Mouse (Mus musculus): Measurements from ENCODE around the gene Ski. TPM values are rescaled to one million over a fixed set of nuclear protein-coding genes. Genes with fewer than 3 reads are reported as not detected.

Gene Ski
- total RNA-seq, 2 experiments from 2014 or later = 48.6 to 50.2 TPM

DNA sequence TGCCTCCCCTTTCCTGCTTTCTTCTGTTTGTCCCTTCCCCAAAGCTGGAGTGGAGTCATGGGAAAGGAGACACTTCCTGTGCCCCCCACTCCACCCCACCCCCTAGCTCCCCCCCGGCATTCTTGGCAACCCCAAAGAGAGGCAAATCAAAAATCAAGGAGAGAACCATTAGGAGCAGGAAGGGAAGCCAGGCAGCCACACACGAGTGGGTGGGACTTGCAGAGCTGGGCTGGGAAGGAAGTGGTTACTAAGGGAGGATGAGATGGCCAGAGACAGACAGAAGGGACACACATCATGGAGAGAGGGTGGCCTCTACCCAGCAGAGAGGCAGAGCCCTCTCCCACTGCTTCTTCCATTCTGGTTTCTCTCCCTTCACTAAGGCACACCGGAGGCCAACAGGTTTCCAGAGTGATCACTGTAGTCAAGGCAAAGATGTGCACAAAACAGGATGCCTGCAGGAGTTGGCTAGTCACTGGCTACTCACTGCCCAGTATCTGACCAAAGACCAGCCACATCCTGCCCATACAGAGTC lies 43.3 kb downstream of the Ski start:
- DNase-seq = peak; percentile 61 to 78

DNA sequence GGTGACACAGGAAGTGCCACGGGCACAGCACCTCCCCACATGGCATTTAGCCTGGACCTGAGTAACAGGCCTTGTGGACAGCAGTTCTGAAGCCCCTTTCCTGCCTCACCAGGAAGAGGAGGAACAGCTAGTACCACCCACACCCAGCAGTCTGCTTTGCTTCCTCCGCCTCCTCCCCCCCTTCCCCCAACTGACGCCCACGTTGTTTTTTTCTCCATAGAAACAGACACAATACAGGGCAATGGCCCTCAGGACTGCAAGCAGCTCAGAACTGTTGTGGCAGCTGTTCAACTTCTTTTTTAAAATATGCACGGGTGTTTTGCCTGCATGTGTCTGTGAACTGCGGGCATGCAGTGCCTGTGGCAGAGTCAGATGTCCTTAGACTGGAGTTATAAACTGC lies 44.1 kb downstream of the Ski start:
- peak; percentile 85 to 90 for DNase-seq

DNA sequence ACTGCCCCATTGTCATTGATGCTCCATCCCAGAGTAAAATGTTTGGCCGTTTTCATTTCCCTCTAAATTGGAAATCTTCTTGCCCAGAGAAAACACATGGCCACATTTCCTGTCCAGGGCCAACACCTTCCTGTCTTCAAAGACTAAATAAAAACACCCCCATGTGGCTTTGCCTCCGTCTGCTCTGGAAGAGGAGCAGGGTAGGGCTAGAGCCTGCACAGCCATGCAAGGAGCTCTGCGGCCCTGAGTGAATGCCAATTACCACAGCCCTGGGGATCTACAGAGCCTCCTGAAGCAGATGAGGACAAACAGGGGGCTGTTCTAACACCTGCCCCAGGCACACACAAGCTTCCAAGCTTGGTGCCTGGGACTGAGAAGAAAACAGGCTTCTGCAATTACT lies 46.2 kb downstream of the Ski start:
- no peak for DNase-seq

DNA sequence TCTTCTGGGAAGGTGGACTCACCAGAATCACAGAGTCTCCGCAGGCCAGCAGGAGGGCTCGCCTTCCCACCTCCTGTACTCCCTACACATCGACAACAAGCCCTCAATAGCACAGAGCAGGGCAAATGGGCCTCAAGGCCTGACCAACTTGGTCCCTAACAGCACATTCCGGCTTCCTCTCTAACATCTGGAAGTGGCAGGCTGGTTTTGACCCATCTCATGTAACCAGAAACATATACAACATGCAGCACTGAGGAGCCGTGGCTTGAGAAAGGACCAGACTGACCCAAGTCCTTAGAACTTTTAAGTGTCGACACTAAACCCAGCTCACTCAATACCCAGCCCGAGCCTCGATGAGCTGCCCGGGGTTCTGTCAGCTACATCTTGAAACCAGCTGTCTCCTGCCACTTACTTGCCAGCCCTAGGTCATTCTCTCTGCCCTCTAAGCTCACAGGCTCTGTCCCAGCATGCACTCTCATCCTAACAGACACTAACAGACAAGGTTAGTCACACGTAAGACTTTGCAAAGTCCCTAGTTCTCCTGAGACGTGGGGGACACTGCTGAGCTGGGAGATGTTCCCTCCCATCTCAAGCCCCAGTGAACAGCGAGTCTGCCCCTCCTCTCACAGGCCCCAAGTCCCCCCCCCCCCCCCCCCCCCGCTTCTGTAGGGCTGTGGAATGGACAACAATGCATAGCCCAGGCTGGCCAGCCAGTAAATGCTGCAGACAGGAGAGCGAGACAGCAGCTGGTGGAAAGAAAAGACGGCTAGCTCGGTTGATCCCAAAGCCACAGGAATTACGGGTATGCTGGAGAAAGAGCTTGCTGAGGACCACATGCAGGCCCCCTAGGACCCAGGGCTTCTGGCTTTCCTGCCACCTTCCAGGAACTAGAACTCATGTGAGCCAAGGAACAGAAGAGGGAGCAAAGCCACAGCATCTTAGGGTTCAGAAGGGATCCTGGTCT lies 48.3 kb downstream of the Ski start:
- peak in 1 of 2 experiments; percentile 53 for DNase-seq

DNA sequence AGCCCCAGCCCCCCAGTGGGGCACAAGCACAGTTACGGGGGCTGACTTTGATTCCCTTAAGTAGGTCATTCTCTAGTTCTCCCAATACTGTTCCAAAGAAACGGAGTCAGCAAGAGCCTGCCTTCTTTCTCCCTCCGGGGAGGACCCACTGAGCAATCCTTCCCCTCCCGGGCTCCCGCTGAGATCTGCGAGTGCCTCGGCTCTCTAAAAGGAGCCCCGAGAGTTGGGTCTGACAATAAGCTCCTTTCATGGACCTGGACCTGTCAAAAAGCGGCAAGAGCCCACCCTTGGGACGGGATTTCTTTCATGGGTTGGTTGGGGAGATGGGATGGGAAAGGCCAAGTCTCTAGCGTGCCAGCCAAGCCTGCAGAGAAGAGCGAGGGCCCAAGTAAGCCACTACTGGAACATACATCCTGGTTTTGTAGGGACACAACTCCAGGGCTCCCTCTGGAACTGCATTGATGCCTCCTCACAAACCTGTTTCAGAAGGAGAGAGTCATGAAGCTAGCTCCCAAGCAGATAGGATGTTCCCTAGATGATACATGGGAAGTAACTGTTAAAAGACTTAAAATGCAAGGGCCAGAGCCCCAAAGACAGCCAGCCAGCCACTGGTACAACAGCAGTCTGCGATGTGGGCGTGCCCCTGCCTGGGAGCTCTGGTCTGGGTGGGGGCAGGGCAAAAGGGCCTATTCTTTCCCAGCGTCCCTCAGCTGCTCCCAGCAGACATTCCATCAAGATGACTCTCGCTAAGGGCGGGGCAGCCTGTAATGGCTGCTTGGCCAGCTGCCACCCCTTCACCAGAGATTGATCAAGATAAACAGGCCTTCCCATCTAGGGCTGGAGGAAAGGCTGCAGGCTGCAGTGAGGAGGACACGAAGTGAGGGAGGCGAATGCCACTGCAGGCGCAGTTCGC lies 49.2 kb downstream of the Ski start:
- peak; percentile 90 to 95 for DNase-seq

DNA sequence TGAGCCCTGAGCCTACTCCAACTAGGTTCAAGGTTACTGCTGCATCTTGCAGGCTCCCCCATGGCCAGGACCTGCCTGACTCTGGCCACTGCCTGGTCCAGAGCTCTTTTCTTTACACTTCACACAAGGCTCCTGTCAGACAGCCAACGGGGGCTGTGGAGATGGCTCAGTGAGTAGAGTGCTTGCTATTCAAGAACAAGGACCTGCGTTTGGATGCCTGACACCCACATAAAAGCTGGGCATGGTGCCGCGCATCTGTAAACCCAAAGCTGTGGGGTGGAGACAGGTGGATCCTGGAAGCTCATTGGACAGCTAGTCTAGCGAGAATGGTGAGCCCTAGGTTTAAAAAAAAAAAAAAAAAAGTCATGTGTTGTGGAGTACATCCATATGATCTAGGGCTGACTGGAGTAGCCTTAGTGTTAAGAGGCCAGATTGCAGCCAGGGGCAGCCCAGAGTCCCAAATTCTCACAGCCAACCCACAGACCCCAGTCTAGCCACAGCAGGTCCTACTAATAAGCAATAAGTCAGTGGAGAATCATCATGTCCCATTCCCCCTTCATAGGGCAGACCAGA lies 50.3 kb downstream of the Ski start:
- no peak for DNase-seq

DNA sequence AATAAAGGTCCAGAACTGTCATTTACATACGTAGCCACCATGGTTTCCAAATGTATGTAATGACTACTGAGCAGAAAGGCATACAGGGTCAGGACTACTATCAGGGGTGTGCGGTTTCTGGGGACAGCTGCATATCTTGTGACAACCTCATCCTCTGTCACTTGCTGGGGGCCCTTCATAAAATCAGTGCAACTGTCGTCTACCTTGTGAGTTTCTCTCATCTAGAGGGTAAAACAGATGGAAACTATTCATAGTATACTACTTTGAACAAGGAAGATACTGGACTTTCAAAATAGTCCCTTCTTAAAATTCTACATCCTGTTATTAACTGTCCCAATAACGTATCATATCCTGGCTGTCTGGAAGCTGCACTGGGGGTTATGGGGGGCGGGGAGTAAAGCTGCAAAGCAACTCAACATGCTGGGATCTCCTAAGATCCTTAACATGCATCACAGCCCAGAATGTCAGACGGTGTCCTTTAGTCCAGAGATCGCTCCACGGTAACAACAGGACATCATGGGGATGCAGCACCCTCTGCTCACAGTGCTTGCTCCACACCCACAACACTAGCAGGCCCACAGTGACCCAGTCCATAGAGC lies 51.7 kb downstream of the Ski start:
- DNase-seq = no peak

DNA sequence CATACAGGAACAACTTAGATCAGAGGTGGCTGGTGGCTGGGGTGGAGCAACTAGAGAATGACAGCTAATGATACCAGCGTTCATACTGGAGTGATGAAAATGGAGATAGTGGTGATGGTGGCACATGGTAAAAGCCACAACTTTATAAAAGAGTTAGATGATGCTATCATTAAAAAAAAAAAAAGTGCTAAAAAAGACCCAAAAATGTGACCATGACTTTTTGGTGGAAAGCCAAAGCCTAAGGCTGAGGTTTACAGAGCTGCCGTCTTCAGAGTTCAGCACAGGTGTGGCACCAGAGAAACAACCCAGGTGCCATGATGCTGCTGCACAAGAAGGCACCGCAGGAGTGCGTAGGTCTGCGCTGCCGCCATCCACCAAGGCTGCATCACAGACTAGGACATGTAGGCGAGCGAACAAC lies 53.5 kb downstream of the Ski start:
- no peak for DNase-seq

DNA sequence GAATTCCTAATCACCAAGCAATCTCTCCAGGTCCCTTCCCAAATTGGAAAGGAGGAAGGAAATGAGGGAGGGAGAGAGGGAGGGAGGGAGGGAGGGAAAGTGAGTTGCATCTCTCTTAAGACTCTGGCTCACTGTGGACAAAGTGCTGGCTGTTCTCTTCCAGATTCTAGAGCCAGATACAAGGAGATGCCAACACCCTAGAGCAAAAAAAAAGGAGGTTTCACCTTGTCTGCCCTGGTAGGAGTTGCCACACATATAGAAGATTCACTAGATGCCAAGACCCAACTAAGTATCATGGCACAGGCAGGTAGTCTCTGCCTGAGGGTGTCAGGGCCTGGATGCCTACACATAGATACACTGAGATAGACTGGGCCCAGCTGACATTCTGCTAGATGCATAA lies 56.5 kb downstream of the Ski start:
- DNase-seq = no peak

DNA sequence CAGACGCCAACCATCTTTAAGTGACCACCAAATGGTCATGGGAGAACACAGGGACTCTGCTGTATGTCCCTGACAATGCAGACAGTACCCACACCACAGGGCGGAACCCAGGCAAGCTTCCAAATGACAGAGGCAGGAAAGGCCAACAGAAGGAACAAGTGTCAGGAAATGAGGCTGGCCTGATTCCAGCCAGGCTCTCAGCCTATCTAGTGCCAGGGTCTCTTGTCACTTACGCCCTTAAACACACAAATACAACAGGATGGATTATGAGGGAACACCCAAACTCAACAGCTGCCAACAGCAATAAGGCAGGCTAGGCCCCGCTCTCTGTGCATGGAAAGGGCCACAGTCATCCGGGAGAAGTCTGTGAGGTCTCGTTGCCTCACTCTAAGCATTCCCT lies 57.8 kb downstream of the Ski start:
- peak; percentile 89 to 93 for DNase-seq

DNA sequence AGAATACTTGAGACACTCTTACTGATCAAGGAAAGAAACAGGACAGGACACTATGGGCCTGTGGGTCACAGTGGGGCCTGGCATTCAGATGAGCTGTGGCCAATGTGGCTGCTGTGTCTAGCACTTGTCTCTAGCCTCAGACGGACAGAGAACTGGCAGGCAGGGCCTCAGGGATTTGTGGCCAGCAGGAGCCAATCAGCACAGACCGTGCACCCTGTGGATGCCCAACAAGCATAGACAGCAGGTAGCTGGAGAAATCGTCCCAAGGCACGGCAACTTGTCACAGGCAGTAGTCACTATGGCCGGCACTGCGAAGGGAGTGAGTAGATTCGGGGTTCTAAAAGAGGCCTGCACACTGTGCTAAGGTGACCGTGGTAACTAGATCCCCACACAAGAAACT lies 58.7 kb downstream of the Ski start:
- DNase-seq = no peak

DNA sequence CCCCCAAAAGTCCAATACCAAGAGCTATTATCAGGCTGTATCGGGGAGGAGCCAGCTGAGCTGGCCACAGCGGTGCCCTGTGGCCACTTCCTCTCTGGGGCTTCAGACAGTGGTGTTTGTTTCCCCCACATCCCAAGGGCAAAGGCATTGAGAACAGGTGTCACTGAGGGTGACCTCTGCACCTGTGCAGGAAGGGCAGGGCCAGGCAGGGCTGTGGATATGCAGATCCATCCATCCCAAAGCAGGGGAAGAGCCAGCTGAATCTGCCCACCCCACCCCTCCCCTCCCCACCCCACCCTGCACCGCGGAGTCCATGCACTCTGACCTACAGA lies 59.1 kb downstream of the Ski start:
- DNase-seq = no peak

DNA sequence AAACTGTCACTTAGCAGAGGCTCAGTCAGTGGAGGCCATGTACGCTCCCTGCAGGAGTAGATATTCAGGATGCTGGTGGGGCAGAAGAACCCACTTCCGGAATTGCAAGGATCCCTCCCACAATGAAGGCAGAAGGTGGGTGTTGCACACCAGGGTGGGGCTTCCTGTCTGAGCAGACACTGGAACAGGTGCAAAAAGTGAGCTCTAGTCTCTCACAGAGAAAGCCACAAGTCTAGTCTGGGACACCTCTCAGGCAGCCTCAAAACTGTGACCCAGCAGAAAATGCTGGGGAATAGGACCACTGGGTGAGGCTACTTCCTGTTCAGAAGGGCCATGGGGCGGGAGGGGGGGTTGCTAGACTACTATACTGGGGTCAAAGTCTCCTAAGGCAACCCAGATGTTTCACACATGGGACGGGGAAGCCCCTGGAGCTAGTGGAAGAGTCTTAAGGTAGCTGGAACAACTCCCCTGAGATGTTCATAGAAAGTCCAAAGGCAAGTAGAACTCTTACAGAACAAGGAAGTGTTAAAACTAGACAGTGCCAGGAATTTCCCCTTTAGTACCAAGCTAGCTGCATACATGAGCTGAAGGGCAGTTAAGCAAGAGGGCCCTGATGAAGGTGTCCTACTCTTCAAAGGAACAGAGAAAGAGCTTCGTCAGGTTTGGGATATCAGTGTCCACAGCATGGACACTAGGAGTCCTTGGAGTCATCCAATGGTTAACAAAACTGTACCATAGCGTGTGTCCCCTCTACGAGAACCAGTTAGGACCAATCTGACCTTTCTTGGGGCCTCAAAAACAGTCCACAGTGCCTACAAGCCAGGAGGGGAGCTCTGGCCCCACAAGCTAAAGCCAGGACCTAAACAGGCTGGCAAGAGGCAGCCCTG lies 59.7 kb downstream of the Ski start:
- DNase-seq = peak in 1 of 2 experiments; percentile 53

DNA sequence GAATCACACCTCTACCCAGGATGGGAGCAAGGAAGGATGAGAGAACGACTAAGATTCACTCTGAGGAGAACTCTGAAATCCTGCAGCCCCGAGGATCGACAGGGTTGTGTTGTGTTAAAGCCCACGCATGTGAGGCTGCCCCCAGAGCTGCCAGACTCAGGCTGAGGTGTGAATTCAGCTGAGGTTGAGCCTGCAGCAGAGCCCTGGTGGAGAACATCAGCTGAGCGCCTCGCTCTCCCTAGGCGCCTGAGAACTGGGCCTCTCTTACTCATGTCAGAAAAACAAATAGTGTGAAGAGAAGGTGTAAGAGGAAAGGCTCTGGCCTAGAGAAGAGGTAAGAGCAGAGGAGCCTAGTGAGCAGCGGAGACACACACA lies 63.9 kb downstream of the Ski start:
- no peak for DNase-seq

DNA sequence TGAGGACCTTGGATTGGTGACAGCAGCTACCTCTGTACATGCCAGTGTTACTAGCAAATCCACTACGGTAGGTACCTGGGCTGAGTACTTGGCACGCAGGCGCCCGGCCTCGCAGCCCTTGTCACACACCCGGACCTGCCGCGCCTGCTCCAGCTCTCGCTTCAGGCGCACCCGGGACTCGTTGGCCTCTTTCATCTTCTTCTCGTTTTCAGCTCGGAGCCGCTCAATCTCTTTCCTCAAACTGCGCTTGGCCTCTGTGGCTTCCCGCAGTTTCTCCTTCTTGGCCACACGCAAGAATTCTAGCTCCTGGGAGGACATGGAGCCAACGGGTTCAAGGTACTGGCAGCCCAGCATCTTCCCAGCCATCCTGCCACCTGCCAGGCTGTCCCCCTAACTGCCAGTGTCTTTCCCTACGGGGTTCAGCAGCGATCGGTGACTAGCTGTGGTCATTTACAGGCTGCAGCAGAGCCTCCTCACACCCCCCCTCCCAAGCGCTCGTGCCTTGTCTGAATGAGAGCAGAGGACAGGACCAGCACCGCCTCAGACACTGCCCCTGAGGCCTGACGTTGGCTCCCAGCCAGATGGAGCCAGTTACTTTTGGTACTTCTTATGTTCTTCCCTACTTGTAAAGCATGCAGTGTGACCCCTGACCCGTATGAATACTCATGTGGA lies 64.4 kb downstream of the Ski start:
- DNase-seq = no peak

DNA sequence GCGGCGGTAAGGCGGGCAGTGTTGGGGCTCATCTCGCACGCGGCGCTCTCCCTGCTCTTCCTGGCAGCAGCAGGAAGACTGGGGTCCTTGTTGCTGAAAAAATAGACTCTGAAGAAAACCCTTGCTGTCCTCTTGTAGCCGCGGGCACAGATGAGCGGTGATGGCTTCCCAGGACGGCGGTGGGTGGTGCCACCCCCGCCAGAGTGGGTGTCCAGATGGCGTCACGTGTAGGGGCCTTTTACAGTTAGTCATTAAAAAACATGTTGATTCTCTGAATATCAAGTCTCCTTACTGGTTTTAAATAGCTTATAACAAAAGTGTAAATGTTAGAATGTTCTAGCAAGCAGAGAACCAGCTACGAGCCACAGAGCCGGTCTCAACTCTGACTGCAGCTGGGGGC lies 65.7 kb downstream of the Ski start:
- no peak for DNase-seq

DNA sequence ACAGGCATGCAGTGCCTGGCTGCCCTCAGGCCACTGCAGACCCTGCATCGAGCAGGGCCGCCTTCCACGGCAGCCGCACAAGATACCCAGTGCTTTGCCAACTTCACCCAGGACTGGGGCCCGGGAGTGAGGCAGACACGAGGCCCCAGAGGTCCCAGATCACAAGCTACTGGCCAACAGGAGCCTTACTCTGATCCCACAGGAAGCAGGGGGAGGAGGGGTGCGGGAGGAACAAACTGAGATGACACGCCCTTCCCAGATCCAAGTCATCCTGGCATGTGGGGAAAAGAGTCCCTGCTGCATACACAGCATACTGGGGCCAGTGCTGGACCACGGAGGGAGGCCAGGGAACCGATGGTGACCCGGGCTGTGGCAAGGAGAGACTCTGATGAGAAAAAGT lies 67.4 kb downstream of the Ski start:
- peak; percentile 67 to 86 for DNase-seq

DNA sequence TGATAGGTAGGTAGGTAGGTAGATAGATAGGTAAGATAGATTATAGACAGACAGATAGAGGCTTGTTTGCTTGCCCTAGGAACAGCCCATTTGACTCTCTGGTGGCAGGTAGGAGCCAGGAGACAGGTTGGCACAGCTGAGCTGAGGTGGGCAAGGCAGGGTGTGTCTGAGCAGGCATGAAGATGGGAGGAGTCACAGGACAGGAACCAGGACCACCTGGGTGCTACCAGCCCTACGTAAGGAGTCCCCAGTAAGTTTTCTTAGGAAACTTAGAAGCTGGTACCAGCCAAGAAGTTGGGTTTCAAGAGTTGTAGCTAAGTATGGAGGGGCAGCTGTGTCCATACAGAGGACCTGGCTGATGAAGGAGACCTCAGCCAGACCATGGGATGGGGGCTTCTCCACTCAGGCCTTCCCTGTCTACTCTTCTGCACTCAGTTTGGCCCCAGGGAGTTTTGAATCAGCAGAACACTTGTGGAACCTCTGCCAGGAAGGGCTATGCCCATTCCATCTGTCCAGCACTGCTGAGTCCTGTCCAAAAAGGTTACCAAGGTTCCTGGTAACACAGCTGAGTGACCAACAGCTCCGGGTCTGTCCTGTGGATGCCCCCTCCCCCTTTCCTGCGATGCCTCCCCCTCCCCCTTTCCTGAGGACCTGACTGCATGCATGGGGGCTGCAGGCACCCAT lies 68.9 kb downstream of the Ski start:
- no peak for DNase-seq

DNA sequence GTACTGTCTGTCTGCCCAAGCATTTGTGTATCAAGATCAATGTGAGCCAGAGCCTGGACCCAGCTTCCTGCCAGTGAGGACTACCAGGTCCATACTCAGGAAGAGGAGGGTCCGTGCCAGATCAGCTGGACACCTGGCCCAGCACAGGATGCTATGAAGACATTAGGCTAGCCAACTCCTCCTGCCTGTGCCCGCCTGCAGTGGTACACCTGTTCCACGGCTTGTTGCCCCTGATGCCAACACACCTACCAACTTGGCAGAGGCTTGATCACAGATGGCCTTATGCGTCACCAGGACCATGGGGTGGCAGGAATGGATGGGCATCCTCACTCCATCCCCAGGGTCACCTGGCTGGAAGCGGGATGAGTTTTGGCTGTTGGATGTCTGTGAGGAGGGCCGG lies 69.9 kb downstream of the Ski start:
- no peak for DNase-seq

DNA sequence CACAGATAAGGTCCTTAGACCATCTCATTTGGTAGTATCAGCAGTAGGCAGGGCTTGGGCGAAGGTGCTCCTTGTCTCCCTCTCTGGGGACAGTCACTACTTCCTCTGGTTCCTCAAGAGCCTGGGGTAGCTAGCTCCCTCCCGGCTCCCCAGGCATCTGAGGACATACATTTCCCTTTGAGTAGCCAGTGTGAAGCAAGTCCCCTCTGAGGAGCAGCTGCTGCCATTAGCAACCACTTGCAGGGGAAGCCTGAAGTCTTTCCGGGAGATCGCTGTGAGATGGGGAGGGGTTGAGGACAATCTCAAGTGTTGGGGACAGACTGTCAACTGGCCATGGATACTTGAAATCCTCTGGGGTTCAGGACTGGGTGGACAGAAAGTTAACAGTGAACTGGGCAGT lies 70.5 kb downstream of the Ski start:
- DNase-seq = no peak
